ENCODE assay signal across 7 mouse cellular contexts in genomic region chr3:65975317-65975716, GRCm38 (mm10). TPM values are rescaled to one million over a fixed set of nuclear protein-coding genes. Genes with fewer than 3 reads are reported as not detected.
A peak's percentile ranks its signal among the peaks of the same experiment; 100 is the strongest.
DNase-seq lines count a peak whose midpoint lies in the region; TF ChIP-seq lines count a peak whose summit lies in the region.

No protein-coding gene starts in this region.

- H3K9ac ChIP-seq in ES-E14 (ENCODE audit: insufficient read depth, low read depth, low read length, poor library complexity, severe bottlenecking), result no peak overlapping the region; the same call in 1 of the 2 replicates

- H3K27ac ChIP-seq in ES-E14 (ENCODE audit: insufficient read depth, low read depth, low read length, poor library complexity, severe bottlenecking), result peak overlapping the region; percentile 38; the same call in 1 of the 2 replicates
- H3K27ac ChIP-seq in forebrain, embryonic 10.5 days, result peak overlapping the region; percentile 94
- H3K27ac ChIP-seq in spleen, adult 2 months (ENCODE audit: insufficient read depth, low read length), result peak overlapping the region; percentile 89

- no peak for TF ChIP-seq CTCF in spleen, adult 2 months (IDR thresholded peaks at IDR 0.05; ENCODE audit: extremely low read depth, insufficient read depth, insufficient read length, insufficient replicate concordance)

- intact Hi-C loops in heart, postnatal 25 days (cut with DNase I), result loop anchor here (2.0 kb wide), 1 partner anchor 15 kb away; no protein-coding TSS in a partner anchor

- H3K4me3 ChIP-seq in ES-E14 (ENCODE audit: insufficient read depth in 1 of 2, low read depth in 1 of 2, low read length in 2 of 2, poor library complexity in 1 of 2, severe bottlenecking in 1 of 2), result peak overlapping the region; percentile 48 to 71; a peak in 3 of 4 replicates
- H3K4me3 ChIP-seq in forebrain, embryonic 10.5 days, result peak overlapping the region; percentile 58
- no peak overlapping the region for H3K4me3 ChIP-seq in spleen, adult 2 months (ENCODE audit: extremely low read depth, insufficient read depth, insufficient read length)

- H3K27me3 ChIP-seq in forebrain, embryonic 10.5 days (ENCODE audit: poor library complexity, severe bottlenecking), result no peaks in the 10 kb centered on the region
- H3K27me3 ChIP-seq in spleen, adult 2 months (ENCODE audit: control insufficient read depth, insufficient read depth, low read length), result no peaks in the 10 kb centered on the region

- H3K4me1 ChIP-seq in ES-E14 (ENCODE audit: control insufficient read depth in 2 of 2, insufficient read depth in 2 of 2, low read length in 2 of 2, poor library complexity in 1 of 2), result peaks cover 0 to 7% of the 10 kb centered on the region in 2 experiments; a peak in 2 of 4 replicates
- peaks cover 34% of the 10 kb centered on the region for H3K4me1 ChIP-seq in forebrain, embryonic 10.5 days
- no peaks in the 10 kb centered on the region for H3K4me1 ChIP-seq in spleen, adult 2 months (ENCODE audit: control insufficient read depth, insufficient read depth, insufficient read length)

- 1% methylated on average over 5 of the region's 5 CpGs for WGBS in forebrain, embryonic 10.5 days
- 5% methylated on average over 5 of the region's 5 CpGs for WGBS in spleen, adult 2 months

- H3K36me3 ChIP-seq in ES-E14 (ENCODE audit: control insufficient read depth, insufficient read depth, low read length, poor library complexity, severe bottlenecking), result no peaks in the 10 kb centered on the region
- no peaks in the 10 kb centered on the region for H3K36me3 ChIP-seq in forebrain, embryonic 10.5 days (replicated peaks)
- H3K36me3 ChIP-seq in spleen, adult 2 months (ENCODE audit: control insufficient read depth, insufficient read depth, low read length), result no peaks in the 10 kb centered on the region

- TF ChIP-seq POLR2A in spleen, adult 2 months (IDR thresholded peaks at IDR 0.05; ENCODE audit: low read depth, low read length), result no peak

- no peak for DNase-seq in ES-E14 (ENCODE audit: low read depth, low spot score)
- DNase-seq in adrenal gland, postnatal 25 days, result peak; percentile 34
- DNase-seq in forebrain, embryonic 10.5 days (ENCODE audit: extremely low spot score, low spot score), result peak; percentile 33
- peak; percentile 7 for DNase-seq in heart, postnatal 25 days (ENCODE audit: low spot score)
- DNase-seq in kidney, postnatal 36 days, result peak; percentile 54 to 75
- peak; percentile 72 to 75 for DNase-seq in lung, postnatal 4 days
- peak in 1 of 2 experiments; percentile 54 for DNase-seq in spleen, adult 2 months (ENCODE audit: low read depth in 1 of 2, low spot score in 2 of 2)

- no peaks in the 10 kb centered on the region for H3K9me3 ChIP-seq in ES-E14 (ENCODE audit: control insufficient read depth, insufficient read depth, low read depth, low read length)
- H3K9me3 ChIP-seq in forebrain, embryonic 10.5 days, result no peaks in the 10 kb centered on the region

- in situ Hi-C loops in ES-E14 (cut with MboI; ENCODE audit: low sequenced_read_pairs in 2 of 2, unreplicated experiment in 2 of 2), result no loop called here

TF ChIP-seq in ES-E14, 5 proteins besides CTCF, POLR2A, EP300 and RAD21:
- TF ChIP-seq MAFK (IDR thresholded peaks at IDR 0.05; ENCODE audit: insufficient read depth, low read depth, low read length), result no peak
- TF ChIP-seq CHD2 (IDR thresholded peaks at IDR 0.05; ENCODE audit: low read depth, low read length), result no peak
- TF ChIP-seq ZNF384 (IDR thresholded peaks at IDR 0.05; ENCODE audit: low read depth, low read length), result no peak
- TF ChIP-seq ZC3H11A (IDR thresholded peaks at IDR 0.05; ENCODE audit: borderline replicate concordance, low read depth, low read length), result no peak
- no peak for TF ChIP-seq HCFC1 (IDR thresholded peaks at IDR 0.05; ENCODE audit: borderline replicate concordance, insufficient read depth, low read length)

RNA-seq across cellular contexts. Expression of gene Ccnl1, which starts 17.3 kb away (rescaled TPM):
- 82.8 and 91.5 TPM in 2 replicates for total RNA-seq in ES-E14 (2012; rRNA removed)
- 97.6 and 105 TPM in 2 replicates for total RNA-seq in adrenal gland, postnatal 25 days (2021)
- polyA plus RNA-seq in forebrain, embryonic 10.5 days (2016; fragmentation: Nextera tagmentation; extraction: Ambion mirVana), result 99.3 and 107 TPM in 2 replicates
- 10 to 100 TPM; 19.0 to 23.4 TPM for total RNA-seq in heart, postnatal 25 days (2021)
- 52.5 and 95.8 TPM in 2 replicates for polyA plus RNA-seq in spleen, adult 2 months (2012; rRNA removed)

Comparison
In these comparisons a context has a peak if more than half of its experiments do, and no peak if none do; other contexts are left out.
1. H3K27ac ChIP-seq: peak in every context shown above with its lines; median percentile 94 in forebrain, embryonic 10.5 days; 89 in spleen, adult 2 months; 38 in ES-E14.